Mouse (Mus musculus): ENCODE results near the gene Tac4.
A peak's percentile ranks its signal among the peaks of the same experiment; 100 is the strongest.

- TF ChIP-seq HCFC1 (IDR thresholded peaks at IDR 0.05; ENCODE audit: borderline replicate concordance, insufficient read depth, low read length) (peak; percentile 94), ZNF384 (IDR thresholded peaks at IDR 0.05; ENCODE audit: low read depth, low read length) (no peak), MAFK (IDR thresholded peaks at IDR 0.05; ENCODE audit: insufficient read depth, low read depth, low read length) (no peak)
Measured at GRCm38 (mm10) chr11:95310007-95310647, 48.8 kb downstream of the Tac4 start, which contains the start of gene Kat7.
